Mouse (Mus musculus): ENCODE data around the gene Tssc4.

DNA sequence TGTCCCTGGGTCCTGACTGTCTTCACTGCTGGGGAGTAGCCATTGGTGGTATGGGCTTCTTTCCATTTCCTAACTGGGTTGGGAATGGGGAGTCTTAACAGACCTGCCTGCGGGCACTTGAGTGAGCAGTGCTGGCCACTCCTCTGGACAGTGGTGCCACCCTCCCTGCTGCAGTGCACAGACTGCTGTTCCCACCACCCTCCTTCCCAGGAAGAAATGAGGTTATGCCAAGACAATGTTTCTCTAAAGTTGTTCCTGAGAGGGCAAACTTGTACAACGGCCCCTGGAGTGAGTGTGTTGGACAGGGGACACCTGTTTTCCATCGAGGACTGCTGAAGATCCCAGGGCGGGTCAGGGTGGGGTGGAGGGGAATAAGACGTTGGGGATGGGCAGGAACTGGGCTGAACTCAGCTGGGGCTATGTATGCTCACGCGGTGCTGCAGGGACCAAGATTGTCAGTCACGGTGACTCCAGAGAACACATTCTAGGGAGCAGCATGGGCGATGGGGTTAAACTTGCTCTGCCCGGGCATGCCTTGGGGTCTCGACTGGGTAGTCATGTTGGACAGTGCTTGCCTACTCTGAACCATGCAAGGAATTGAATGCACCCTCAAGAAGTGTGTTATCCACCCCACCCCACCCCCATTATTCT, 15.0 kb upstream of the Tssc4 start:
- no peak; the same call in none of the 2 replicates for TF ChIP-seq POLR2A (IDR thresholded peaks at IDR 0.05; ENCODE audit: low read depth, low read length)
- TF ChIP-seq CTCF (IDR thresholded peaks at IDR 0.05; ENCODE audit: borderline replicate concordance, insufficient read depth, low read length) = no peak
